Mouse (Mus musculus): ENCODE measurements around the gene Nfe2l1. TPM values are rescaled to one million over a fixed set of nuclear protein-coding genes. Genes with fewer than 3 reads are reported as not detected.

Gene Nfe2l1
- total and polyA plus RNA-seq, 3 experiments: 37.5 to 66.5 (median 47.0) TPM

DNA sequence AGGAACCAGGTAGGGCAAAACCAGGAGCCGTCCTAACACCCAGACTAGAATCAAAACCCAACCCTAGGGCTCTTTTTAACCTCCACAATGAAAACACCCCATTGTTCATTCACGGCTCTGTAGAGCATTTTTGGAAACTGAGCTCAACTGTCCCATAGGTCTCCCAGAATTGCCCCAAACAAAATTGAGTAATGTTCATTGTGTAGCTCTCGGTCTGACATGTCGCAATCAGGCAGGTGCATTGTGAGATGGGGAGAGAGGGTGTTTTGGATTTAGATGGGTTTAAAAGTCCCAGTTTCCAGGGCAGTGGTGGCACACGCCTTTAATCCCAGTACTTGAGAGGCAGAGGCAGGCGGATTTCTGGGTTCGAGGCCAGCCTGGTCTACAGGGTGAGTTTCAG is 9.7 kb upstream of the Nfe2l1 start:
- TF ChIP-seq KAT2A (conservative IDR thresholded peaks at IDR 0.05; ENCODE audit: low read depth, low read length) (no peak), GATA1 (IDR thresholded peaks at IDR 0.05; ENCODE audit: low read depth, low read length) (no peak), NRF1 (IDR thresholded peaks at IDR 0.05; ENCODE audit: insufficient read depth, low read depth, low read length, poor library complexity, severe bottlenecking) (no peak), ZKSCAN1 (IDR thresholded peaks at IDR 0.05; ENCODE audit: low read depth, low read length) (no peak), GABPA (IDR thresholded peaks at IDR 0.05; ENCODE audit: low read depth, low read length) (no peak), ZMIZ1 (IDR thresholded peaks at IDR 0.05; ENCODE audit: low read depth, low read length) (no peak), HCFC1 (IDR thresholded peaks at IDR 0.05; ENCODE audit: low read depth, low read length) (no peak), POLR2AphosphoS2 (IDR thresholded peaks at IDR 0.05; ENCODE audit: low read length) (no peak), ZC3H11A (IDR thresholded peaks at IDR 0.05; ENCODE audit: low read depth, low read length) (no peak), TCF12 (IDR thresholded peaks at IDR 0.05; ENCODE audit: low read depth, low read length) (no peak), CTCF (IDR thresholded peaks at IDR 0.05 in 2 of 3, conservative IDR thresholded peaks at IDR 0.05 in 1 of 3; ENCODE audit: control insufficient read depth in 1 of 3, insufficient read depth in 1 of 3, low read depth in 2 of 3, low read length in 3 of 3, poor library complexity in 1 of 3, severe bottlenecking in 1 of 3) (no peak), EP300 (IDR thresholded peaks at IDR 0.05; ENCODE audit: low read depth in 1 of 2, low read length in 2 of 2) (no peak), MAFK (IDR thresholded peaks at IDR 0.05; ENCODE audit: borderline replicate concordance, low read depth, low read length) (no peak), POLR2A (IDR thresholded peaks at IDR 0.05; ENCODE audit: control insufficient read depth in 1 of 2, insufficient read depth in 1 of 2, low read depth in 1 of 2, low read length in 2 of 2, poor library complexity in 1 of 2) (no peak), SIN3A (IDR thresholded peaks at IDR 0.05; ENCODE audit: low read length) (no peak), SMC3 (IDR thresholded peaks at IDR 0.05; ENCODE audit: low read depth, low read length) (no peak), MAZ (IDR thresholded peaks at IDR 0.05; ENCODE audit: low read depth, low read length) (no peak), NELFE (IDR thresholded peaks at IDR 0.05; ENCODE audit: low read depth, low read length) (no peak), USF2 (IDR thresholded peaks at IDR 0.05; ENCODE audit: borderline replicate concordance in 1 of 2, insufficient read depth in 1 of 2, low read depth in 1 of 2, low read length in 2 of 2) (no peak), ETS1 (IDR thresholded peaks at IDR 0.05; ENCODE audit: low read depth, low read length) (no peak)
- no peak overlapping the region for H3K9ac ChIP-seq (ENCODE audit: control insufficient read depth, low read depth, low read length, poor library complexity, severe bottlenecking)
- H3K27me3 ChIP-seq (ENCODE audit: control insufficient read depth in 1 of 2, insufficient read depth in 2 of 2, low read length in 2 of 2): peaks cover 10 to 11% of the 10 kb centered on the region in 2 experiments
- H3K4me3 ChIP-seq (ENCODE audit: control insufficient read depth in 1 of 2, insufficient read depth in 1 of 2, low read depth in 2 of 2, low read length in 2 of 2): no peak overlapping the region
- H3K36me3 ChIP-seq (ENCODE audit: control insufficient read depth in 1 of 2, insufficient read depth in 2 of 2, low read length in 2 of 2): no peaks in the 10 kb centered on the region
- no peaks in the 10 kb centered on the region for H3K9me3 ChIP-seq (replicated peaks; ENCODE audit: insufficient read depth, low read length)
- no peak overlapping the region for H3K27ac ChIP-seq (ENCODE audit: control insufficient read depth, low read depth, low read length)
- H3K79me2 ChIP-seq (ENCODE audit: control insufficient read depth, insufficient read depth, low read length, poor library complexity): no peaks in the 10 kb centered on the region
- no peak for DNase-seq (ENCODE audit: low read depth, low spot score)
- H3K4me1 ChIP-seq (ENCODE audit: control insufficient read depth in 1 of 2, insufficient read depth in 2 of 2, low read length in 2 of 2): no peaks in the 10 kb centered on the region

- no peak overlapping the region for H3K27ac ChIP-seq (ENCODE audit: control insufficient read depth, low read depth, low read length)
- no peaks in the 10 kb centered on the region for H3K4me1 ChIP-seq (ENCODE audit: control insufficient read depth in 1 of 2, insufficient read depth in 2 of 2, low read length in 2 of 2)
- H3K27me3 ChIP-seq (ENCODE audit: control insufficient read depth in 1 of 2, insufficient read depth in 2 of 2, low read length in 2 of 2): peaks cover 10 to 11% of the 10 kb centered on the region in 2 experiments
- H3K4me3 ChIP-seq (ENCODE audit: control insufficient read depth in 1 of 2, insufficient read depth in 1 of 2, low read depth in 2 of 2, low read length in 2 of 2): no peak overlapping the region
- H3K36me3 ChIP-seq (ENCODE audit: control insufficient read depth in 1 of 2, insufficient read depth in 2 of 2, low read length in 2 of 2): no peaks in the 10 kb centered on the region
- TF ChIP-seq MAFK (IDR thresholded peaks at IDR 0.05; ENCODE audit: borderline replicate concordance, low read depth, low read length) (no peak), USF2 (IDR thresholded peaks at IDR 0.05; ENCODE audit: borderline replicate concordance in 1 of 2, insufficient read depth in 1 of 2, low read depth in 1 of 2, low read length in 2 of 2) (no peak), CTCF (IDR thresholded peaks at IDR 0.05 in 2 of 3, conservative IDR thresholded peaks at IDR 0.05 in 1 of 3; ENCODE audit: control insufficient read depth in 1 of 3, insufficient read depth in 1 of 3, low read depth in 2 of 3, low read length in 3 of 3, poor library complexity in 1 of 3, severe bottlenecking in 1 of 3) (no peak), ELF1 (IDR thresholded peaks at IDR 0.05; ENCODE audit: low read depth, low read length) (no peak), KAT2A (conservative IDR thresholded peaks at IDR 0.05; ENCODE audit: low read depth, low read length) (no peak), CHD1 (IDR thresholded peaks at IDR 0.05; ENCODE audit: low read depth, low read length) (no peak), UBTF (IDR thresholded peaks at IDR 0.05; ENCODE audit: borderline replicate concordance, insufficient read depth, low read depth, low read length) (no peak), ZC3H11A (IDR thresholded peaks at IDR 0.05; ENCODE audit: low read depth, low read length) (no peak), EP300 (IDR thresholded peaks at IDR 0.05; ENCODE audit: low read depth in 1 of 2, low read length in 2 of 2) (no peak), SMC3 (IDR thresholded peaks at IDR 0.05; ENCODE audit: low read depth, low read length) (no peak), ETS1 (IDR thresholded peaks at IDR 0.05; ENCODE audit: low read depth, low read length) (no peak), MEF2A (IDR thresholded peaks at IDR 0.05; ENCODE audit: extremely low read depth, insufficient replicate concordance, low read depth, low read length, poor library complexity, severe bottlenecking) (no peak), E2F4 (IDR thresholded peaks at IDR 0.05; ENCODE audit: borderline replicate concordance, low read depth, low read length) (no peak)
- H3K79me2 ChIP-seq (ENCODE audit: control insufficient read depth, insufficient read depth, low read length, poor library complexity): no peaks in the 10 kb centered on the region
- no peaks in the 10 kb centered on the region for H3K9me3 ChIP-seq (replicated peaks; ENCODE audit: insufficient read depth, low read length)
- DNase-seq (ENCODE audit: low read depth, low spot score): no peak
- no peak overlapping the region for H3K9ac ChIP-seq (ENCODE audit: control insufficient read depth, low read depth, low read length, poor library complexity, severe bottlenecking)
Measured at GRCm38 (mm10) chr11:96838341-96838740, 8.6 kb upstream of the Nfe2l1 start.

Measured in MEL (cell line).